Mouse (Mus musculus) bone marrow, adult 2 months (tissue): ENCODE results near the gene Rrp15. TPM values are rescaled to one million over a fixed set of nuclear protein-coding genes. Genes with fewer than 3 reads are reported as not detected.

ENCODE experiments used
- H3K27ac ChIP-seq: fragments of 200-500 bp; 2 replicates; pipeline ENCODE4 v1.5.1; 2012; ENCODE audit warnings: low read depth, mild to moderate bottlenecking, control low read depth, inconsistent platforms, low read length; ENCODE audit not compliant: control insufficient read depth, poor library complexity, insufficient read depth
- H3K4me1 ChIP-seq: fragments of 200-500 bp; 2 replicates; pipeline ENCODE4 v1.6.1; 2011; ENCODE audit warnings: low read length; ENCODE audit not compliant: control insufficient read depth, insufficient read depth
- H3K4me3 ChIP-seq: fragments of 200-500 bp; replicated peaks from 2 replicates; pipeline ENCODE3; 2011; ENCODE audit warnings: mild to moderate bottlenecking, low read depth, low read length, control low read depth; ENCODE audit not compliant: control insufficient read depth
- CTCF ChIP-seq: fragments of 200-500 bp; IDR thresholded peaks from 2 replicates; pipeline ENCODE4 v1.5.1; 2011; ENCODE audit warnings: low read length, control low read depth; ENCODE audit not compliant: control insufficient read depth, insufficient read depth
- POLR2A ChIP-seq: fragments of 200-500 bp; IDR thresholded peaks from 2 replicates; pipeline ENCODE4 v1.6.1; 2011; ENCODE audit warnings: low read depth, mild to moderate bottlenecking, control low read depth, low read length, borderline replicate concordance; ENCODE audit not compliant: control insufficient read depth
- WGBS: fragments of 180-500 bp; shearing (Covaris S2); methylation state at CpG from one replicate; pipeline ENCODE4 v1.1.7; 2018; 5-methylcytosine and 5-hydroxymethylcytosine counted together
- polyA plus RNA-seq: library from polyadenylated mRNA; stranded (reverse); fragments of >200 nt; gene quantifications from 2 replicates; pipeline ENCODE4 v1.2.4, GENCODE M21; 2011; ENCODE audit warnings: low replicate concordance; ENCODE audit not compliant: missing spikeins, insufficient read depth, insufficient read length

Rrp15 gene
- polyA plus RNA-seq, 1 experiment = 21.2 TPM

GRCm38 (mm10) chr1:186705203-186705914 is 43.8 kb downstream of the Rrp15 start:
- TF ChIP-seq POLR2A (no peak), CTCF (no peak)
- under 1% methylated on average over 64 of the region's 65 CpGs for WGBS
- H3K4me1 ChIP-seq = no peaks in the 10 kb centered on the region
- no peak overlapping the region for H3K27ac ChIP-seq
- H3K4me3 ChIP-seq = no peak overlapping the region

DNA sequence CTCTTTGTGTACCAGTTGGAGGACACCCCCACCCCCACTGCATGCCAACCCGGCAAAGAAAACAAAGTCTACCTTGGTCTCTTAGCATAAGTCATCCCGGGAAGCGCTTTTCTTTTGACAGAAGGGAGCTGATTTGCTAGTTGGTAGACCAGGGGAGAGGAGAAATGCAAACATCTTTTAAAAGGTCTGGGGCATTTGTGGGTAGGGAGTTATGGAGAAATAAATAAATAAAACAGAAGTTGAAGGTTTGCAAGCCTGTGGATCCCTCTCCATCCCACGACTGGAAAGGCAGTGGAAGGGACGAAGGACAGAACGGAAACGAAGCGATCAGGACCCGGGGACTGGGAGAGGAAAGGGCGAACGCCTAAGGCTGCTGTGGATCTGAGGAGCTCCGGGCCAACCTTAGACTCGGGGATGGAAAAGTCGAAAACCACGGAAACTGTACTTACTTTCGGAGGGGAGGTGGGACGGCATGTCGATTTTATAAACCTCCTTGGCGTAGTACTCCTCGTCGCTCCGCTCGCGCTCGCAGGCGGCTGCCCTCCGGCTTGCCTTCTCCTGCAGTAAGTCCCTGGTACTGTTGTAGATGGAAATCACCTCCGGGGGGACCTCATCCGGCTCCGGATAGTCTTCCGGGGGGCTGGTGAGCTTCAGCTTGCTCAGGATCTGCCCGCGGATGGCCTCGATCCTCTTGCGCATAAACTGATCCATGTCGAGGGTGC is 45.0 kb downstream of the Rrp15 start:
- no peak overlapping the region for H3K4me3 ChIP-seq
- no peaks in the 10 kb centered on the region for H3K4me1 ChIP-seq
- TF ChIP-seq POLR2A = no peak
- TF ChIP-seq CTCF = no peak
- WGBS = 2% methylated on average over 36 of the region's 36 CpGs
- H3K27ac ChIP-seq = no peak overlapping the region

GRCm38 (mm10) chr1:186703256-186703979 is 45.7 kb downstream of the Rrp15 start:
- TF ChIP-seq CTCF = no peak
- TF ChIP-seq POLR2A = no peak
- no peak overlapping the region for H3K27ac ChIP-seq
- under 1% methylated on average over 15 of the region's 15 CpGs for WGBS
- H3K4me3 ChIP-seq = no peak overlapping the region
- no peaks in the 10 kb centered on the region for H3K4me1 ChIP-seq

DNA sequence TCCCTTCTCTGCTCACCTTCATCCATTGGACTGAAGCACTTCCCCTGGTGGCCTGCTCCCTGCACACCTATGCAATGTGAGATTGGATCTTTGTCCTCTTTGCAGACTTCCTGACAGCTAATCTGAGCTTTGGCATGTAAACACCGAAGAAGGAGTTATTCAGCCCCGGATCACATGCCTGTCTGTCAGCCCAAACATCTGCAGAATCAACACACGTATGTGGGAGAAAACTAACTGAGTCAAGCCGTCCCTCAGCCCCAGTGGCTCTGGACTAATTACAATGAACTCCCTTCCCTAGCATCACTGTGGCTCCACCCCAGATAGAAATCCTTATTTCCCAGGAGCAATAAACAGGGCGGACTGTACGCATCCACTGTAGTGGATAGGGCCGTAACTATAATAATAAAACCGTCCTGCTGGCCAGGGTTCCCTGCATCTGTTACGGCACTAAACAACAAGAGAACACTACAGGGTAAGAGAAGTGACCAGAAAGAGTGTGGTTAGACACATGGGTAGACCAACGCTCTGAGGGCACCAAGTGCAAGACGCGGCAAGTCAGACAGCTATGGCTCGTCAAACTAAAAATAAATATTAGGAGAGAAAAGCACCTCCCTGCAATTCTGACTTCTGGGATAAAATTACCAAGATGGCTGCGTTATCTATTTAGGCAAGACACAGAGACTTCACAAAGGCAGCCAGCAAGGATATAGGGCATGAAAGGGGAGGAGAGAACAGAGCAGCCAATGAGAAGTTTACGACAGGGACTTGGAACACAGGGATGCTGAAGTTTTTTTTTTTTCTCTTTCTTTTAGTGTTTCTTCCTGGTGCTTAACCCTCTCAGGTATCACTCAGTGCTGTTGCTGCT is 46.5 kb downstream of the Rrp15 start:
- no peak for TF ChIP-seq POLR2A
- WGBS = 48% methylated on average over 15 of the region's 15 CpGs
- H3K27ac ChIP-seq = no peak overlapping the region
- H3K4me3 ChIP-seq = no peak overlapping the region
- no peaks in the 10 kb centered on the region for H3K4me1 ChIP-seq

DNA sequence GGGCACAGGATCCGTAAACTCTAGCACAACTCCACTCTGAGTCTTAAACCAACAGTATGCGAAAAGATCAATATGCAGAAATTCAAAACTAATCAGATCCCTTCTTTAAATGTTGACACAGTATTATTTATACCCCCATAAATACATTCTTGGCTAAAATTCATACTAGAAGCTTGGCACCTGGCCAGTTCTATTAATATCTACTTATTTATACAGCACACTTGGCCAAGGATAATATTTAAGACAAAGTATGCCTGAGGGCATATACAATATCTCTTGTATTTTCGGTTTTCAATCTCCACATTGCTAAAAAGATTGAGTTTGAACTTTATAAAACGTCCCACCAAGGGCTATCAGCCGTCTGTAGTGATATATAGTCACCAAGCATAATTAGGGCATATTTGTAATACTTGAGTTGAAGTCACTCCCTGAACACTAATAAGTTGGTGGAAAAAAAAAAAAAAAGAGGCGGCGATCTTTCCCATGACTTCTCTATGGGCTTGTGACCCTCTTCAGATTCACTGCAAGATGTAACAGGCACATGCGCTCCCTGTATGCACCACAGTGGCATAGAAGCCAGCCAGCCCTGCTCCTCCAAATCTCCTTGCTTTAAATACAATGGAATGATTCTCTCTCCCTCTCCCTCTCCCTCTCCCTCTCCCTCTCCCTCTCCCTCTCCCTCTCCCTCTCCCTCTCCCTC is 47.8 kb downstream of the Rrp15 start:
- 76% methylated on average over 8 of the region's 8 CpGs for WGBS
- Histone ChIP-seq H3K27ac (no peak overlapping the region), H3K4me1 (no peaks in the 10 kb centered on the region), H3K4me3 (no peak overlapping the region)
- TF ChIP-seq CTCF (no peak), POLR2A (no peak)

- 73% methylated on average over 3 of the region's 3 CpGs for WGBS
- H3K4me1 ChIP-seq = no peaks in the 10 kb centered on the region
- no peak overlapping the region for H3K4me3 ChIP-seq
- no peak overlapping the region for H3K27ac ChIP-seq
- TF ChIP-seq POLR2A (no peak), CTCF (no peak)
These were observed 48.7 kb downstream of the Rrp15 start for GRCm38 (mm10) chr1:186700496-186700895.

GRCm38 (mm10) chr1:186698583-186699338 is 50.4 kb downstream of the Rrp15 start:
- Histone ChIP-seq H3K4me3 (no peak overlapping the region), H3K27ac (no peak overlapping the region), H3K4me1 (no peaks in the 10 kb centered on the region)
- WGBS = 71% methylated on average over 15 of the region's 15 CpGs
- TF ChIP-seq CTCF (peak; percentile 37; the same call in 1 of the 2 replicates), POLR2A (no peak)
